Mouse (Mus musculus): ENCODE results near the gene Ralgps1. TPM values are rescaled to one million over a fixed set of nuclear protein-coding genes. Genes with fewer than 3 reads are reported as not detected.

The Ralgps1 gene
- total RNA-seq, 1 experiment from 2014 or later: 1.9 TPM

DNA sequence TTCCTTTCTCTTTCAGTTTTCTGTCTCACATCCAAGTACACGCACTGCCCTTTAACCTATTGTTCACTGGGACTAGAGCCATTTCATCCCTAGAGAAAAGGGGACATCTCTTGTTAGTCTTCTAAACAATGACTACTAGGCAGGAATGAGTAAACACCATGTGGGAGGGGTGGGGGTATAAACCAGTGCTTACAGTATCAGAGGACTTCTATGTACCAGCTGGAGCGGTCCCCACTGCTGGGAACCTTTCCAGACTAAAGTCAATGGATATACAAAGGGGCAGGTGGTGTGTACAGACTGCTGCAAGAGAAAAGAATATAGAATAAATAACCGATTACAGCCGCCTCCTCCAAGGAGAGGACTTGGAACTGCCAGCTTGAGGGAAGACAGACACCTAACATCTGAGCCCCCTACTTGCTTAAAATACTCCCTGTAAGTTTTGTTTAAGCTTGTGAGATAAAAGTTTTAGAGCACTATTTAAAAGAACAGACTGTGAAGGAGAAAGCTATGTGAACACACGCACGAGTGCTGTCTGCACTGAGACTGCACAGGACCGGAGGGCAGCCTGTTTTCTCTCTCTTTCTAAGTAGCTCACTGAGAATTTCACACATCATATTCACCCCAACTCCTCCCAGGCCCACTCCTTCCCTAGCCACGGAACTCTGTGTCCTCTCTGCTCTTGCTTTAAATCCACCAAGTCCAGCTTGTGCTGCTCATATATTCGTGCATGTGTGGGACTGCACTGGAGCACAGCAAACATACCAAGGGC, 5.4 kb downstream of the Ralgps1 start:
- ATAC-seq (replicated peaks; ENCODE audit: insufficient number of reproducible peaks, low FRiP score, low TSS enrichment, poor library complexity, severe bottlenecking): no peak

DNA sequence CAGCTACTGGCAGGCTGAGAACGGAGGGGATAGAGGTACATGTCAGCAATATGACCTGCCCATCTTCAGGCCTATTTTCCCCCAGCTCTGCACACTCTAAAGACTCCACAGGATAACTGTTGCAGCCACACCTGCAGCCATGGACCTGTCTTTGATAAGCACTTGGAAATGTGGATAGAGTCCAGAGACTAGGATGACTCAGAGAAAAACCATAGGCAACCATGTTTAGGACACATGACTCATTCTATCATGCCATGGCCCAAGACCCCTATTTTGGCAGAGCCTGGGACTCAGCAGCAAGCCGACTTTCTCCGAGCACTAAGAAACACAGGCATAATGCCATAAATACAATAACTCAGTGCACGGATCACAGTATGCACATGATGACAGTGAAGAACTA, 6.6 kb downstream of the Ralgps1 start:
- no peak for ATAC-seq (replicated peaks; ENCODE audit: insufficient number of reproducible peaks, low FRiP score, low TSS enrichment, poor library complexity, severe bottlenecking)

DNA sequence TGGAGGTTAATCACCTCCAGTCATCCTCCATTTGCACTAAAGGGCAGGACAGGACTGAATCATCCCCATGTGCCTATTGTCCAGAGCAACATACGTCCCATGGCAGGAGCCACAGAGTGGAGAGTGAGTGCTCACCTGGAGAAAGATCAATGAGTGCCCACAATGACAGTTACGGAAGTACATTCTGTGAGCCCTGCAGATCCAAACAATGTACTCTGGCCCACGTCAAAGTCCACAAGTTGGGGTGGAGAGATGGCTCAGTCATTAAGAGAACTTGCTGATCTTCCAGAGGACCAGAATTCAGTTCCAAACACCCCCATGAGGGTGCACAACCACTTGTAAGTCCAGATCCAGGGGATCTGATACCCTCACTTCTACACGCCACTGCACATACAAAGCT, 7.4 kb downstream of the Ralgps1 start:
- ATAC-seq (replicated peaks; ENCODE audit: insufficient number of reproducible peaks, low FRiP score, low TSS enrichment, poor library complexity, severe bottlenecking): no peak

DNA sequence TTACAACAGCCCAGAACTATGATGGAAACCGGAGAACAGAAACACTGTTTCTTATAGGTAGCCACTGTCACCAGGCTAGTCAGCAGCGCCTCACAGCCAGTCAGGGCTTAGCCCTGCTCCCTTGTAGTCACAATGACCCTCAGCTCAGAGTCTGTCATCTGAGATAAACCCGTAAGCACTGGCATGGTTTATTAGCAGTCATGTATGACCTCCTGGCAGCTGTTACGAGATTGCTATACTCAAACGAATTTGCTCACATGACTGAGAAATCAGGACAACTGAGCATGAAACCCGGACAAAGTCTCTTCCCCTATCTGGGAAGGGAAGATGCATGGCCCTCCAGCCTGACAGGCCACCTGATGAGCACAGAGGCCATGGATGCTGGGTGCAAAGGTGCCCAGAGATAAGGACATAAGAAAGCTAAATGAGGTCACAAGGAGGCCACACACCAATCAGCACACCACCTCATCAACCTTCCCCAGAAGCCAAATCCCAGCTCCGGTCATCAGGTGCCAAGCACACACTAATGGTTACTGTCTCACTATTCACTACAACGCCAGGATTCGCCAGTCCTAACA, 10.1 kb downstream of the Ralgps1 start:
- ATAC-seq (replicated peaks; ENCODE audit: insufficient number of reproducible peaks, low FRiP score, low TSS enrichment, poor library complexity, severe bottlenecking): no peak

DNA sequence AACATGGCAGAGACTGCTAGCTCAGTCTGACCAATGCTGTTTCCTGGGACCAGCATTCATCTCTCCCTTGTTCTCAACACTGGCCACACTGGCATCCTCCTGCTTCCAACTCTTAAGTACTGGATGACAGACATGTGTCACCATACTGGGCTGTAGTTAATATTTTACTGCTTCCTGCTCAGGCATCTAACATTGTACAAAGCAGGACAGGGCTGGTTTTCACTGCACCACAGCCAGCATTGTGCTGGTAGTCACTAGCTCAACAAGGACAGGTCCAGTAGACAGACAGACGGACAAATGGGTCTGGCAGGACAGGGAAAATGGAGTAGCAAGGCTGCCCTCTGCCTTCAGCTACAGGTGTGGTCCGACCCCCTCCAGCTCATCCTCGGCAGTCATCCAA, 10.7 kb downstream of the Ralgps1 start:
- no peak for ATAC-seq (replicated peaks; ENCODE audit: insufficient number of reproducible peaks, low FRiP score, low TSS enrichment, poor library complexity, severe bottlenecking)

DNA sequence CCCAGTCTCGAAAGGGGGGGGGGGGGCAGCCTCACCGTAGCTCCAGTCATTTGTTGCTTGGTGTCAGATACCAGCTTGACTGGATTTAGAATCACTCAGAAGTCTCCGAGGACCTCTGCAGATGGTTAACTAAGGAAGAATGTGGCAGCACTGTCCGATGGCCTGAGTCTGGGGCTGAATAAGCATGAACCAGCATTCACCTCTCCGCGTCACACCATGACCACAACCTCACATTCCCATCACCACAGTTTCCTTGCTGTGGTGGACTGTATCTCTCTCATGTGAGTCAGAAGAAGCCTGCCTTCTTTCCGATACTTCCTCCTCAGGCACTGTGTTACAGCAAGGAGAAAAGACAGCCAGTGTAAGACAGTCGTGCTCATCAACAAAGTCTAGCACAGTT, 12.1 kb downstream of the Ralgps1 start:
- peak; percentile 63 for ATAC-seq (replicated peaks; ENCODE audit: insufficient number of reproducible peaks, low FRiP score, low TSS enrichment, poor library complexity, severe bottlenecking)

DNA sequence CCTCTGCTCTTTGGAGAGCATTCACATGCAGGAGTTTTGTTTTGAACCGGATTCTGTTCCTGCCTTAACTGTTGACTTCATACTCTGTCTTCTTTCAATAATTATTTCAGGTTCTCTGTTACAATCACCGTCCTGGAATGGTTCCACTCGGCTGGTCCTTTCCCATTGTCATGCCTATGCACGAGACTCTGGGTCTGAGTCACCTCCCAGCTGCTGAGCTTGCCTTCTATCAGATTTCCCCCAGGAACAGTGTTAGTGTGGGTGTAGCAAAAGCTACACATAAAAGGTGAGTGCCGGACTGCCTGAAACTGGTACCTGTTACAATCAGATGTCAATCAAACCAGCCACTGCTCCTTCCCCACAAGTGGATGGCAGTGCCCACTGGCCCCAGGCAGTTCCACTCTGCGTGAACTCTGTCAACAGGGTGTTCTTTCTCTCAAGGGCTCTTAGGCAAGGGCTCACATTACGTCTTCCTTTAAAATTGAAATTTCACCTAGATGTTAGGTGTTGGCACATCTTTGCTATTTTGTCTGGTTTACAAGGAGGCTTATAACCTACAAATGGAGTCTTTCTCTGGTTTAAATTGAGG, 13.9 kb downstream of the Ralgps1 start:
- ATAC-seq (replicated peaks; ENCODE audit: insufficient number of reproducible peaks, low FRiP score, low TSS enrichment, poor library complexity, severe bottlenecking): no peak

DNA sequence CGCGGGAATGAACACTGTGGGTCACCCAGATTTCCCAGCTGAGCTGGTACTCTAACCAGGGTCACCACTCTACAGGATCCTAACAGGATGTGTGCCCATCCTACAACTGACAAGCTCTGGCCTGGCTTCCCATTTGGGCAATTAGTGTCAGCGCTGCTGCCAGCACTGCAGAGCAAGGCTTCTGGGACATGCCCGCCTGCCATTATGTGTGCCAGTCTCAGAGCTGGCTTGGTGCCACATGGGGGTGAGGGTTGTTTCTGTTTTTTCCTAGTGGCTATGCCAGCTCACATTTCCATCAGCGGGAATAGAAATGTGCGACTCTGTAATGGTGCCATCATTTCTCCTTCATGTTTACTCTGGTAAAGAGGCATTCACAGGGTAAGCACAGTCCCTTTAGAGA, 15.7 kb downstream of the Ralgps1 start:
- ATAC-seq (replicated peaks; ENCODE audit: insufficient number of reproducible peaks, low FRiP score, low TSS enrichment, poor library complexity, severe bottlenecking): no peak

DNA sequence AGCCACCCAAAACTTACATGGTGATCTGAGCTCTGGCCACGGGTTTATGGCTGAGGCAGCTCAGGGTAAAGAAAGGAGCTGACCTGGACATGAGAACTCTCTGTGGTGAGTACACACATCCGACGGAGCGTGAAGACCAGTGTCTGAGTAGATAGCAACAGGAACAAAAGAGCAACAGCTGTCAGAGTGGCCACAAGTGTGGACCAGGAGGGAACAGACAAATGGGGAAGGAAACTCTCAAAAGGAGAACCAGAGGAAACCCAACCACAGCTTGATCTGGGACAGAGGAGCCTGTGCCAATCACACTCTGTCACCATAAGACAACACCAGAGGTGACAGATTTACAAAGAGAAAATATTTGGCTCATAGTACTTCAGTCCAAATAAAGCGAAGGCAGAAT, 17.9 kb downstream of the Ralgps1 start:
- ATAC-seq (replicated peaks; ENCODE audit: insufficient number of reproducible peaks, low FRiP score, low TSS enrichment, poor library complexity, severe bottlenecking): peak; percentile 85

DNA sequence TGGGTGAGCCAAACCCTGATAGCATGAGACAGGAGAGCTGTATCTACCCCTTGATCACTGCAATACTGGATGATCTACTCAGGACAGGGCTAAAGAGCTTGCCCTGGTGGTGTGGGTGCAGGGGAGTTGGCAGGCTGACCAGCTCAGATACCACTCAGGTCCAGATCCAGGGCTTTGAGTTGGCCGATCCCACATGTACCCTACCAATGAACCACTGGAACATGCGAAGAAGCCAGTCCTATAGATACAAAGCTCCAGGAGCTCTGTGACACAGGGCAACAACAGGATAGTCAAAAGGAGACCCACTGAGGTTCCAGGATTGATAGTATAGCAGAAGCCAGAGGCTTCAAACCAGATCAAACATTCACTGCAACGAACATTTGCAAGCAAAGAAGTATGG, 19.8 kb downstream of the Ralgps1 start:
- ATAC-seq (replicated peaks; ENCODE audit: insufficient number of reproducible peaks, low FRiP score, low TSS enrichment, poor library complexity, severe bottlenecking): no peak

DNA sequence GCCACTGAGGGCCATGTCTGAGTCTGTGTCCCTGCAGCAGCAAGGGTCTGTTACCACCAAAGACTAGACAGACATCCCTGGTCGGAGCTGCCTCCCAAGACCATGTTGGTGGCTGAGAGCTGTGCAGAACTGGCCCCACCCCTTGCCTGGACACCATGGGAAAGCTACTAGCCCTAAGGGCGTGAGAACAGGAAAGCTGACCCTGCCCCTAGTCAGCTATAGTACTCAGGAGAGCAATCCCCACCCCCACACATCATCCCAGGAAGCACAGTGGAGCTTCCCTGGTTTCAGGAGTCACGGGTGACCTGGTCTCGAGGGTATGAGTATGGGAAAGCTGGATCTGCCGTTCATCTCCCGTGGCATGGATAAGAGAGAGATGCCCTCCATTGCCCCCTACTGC, 20.4 kb downstream of the Ralgps1 start:
- ATAC-seq (replicated peaks; ENCODE audit: insufficient number of reproducible peaks, low FRiP score, low TSS enrichment, poor library complexity, severe bottlenecking): no peak

DNA sequence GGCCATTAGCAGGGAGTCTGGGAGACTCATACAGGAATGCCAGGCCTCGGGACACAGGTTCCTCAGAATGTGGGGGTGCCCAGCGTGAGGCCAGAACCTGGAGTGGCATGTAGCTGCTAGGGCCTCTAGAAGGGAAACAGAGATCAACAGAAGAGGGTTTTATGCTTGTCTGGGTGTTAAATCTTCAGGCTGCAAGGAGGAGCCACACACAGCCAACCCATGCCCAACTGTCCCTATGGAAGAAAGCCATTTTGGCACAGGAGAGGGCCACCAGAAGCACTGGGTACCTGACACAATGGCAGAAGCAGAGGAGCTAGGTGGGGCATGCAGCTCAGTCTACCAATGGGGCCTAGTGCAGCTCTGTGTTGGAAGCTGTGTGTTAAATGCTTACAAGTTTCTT, 21.7 kb downstream of the Ralgps1 start:
- ATAC-seq (replicated peaks; ENCODE audit: insufficient number of reproducible peaks, low FRiP score, low TSS enrichment, poor library complexity, severe bottlenecking): no peak

DNA sequence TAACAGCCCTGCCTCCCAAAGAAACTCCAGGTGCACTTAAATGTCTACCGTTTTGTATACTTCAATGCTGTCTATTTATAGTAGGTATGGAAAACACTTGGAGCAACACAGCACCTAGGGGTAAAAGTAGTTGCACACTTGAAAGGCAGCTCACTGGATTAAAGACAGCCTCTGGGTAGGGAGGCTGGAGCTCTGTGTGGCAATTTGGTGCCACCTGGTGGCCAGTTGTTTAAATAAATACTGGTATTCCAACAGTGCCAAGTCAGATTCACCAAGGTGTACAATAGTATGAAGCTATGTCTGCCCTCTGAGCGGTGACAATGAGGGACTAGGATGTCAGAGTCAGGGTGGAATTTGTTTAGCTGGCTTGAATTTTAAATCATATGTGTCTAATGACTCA, 22.2 kb downstream of the Ralgps1 start:
- ATAC-seq (replicated peaks; ENCODE audit: insufficient number of reproducible peaks, low FRiP score, low TSS enrichment, poor library complexity, severe bottlenecking): 0 out of 2 replicates have a peak, but pooled peaks have one; percentile 32

DNA sequence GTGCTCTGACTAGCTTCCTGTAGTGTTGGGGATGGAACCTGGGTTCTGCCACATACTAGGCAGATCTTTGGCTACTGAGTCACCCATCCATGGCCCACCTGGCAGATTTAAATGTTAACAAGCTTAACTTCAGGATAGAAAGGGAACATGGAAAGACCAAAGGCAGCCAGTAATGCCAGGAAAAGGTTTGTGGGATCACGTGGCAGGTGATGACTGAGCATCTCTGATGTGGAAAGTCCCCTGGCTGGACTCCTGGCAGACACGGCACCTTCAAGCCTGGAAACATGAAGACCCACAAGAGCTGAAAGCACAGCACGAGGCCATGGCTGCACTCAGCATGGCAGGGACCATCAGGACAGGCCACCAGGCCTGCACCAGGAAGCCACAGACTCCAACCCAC, 23.0 kb downstream of the Ralgps1 start:
- ATAC-seq (replicated peaks; ENCODE audit: insufficient number of reproducible peaks, low FRiP score, low TSS enrichment, poor library complexity, severe bottlenecking): no peak

DNA sequence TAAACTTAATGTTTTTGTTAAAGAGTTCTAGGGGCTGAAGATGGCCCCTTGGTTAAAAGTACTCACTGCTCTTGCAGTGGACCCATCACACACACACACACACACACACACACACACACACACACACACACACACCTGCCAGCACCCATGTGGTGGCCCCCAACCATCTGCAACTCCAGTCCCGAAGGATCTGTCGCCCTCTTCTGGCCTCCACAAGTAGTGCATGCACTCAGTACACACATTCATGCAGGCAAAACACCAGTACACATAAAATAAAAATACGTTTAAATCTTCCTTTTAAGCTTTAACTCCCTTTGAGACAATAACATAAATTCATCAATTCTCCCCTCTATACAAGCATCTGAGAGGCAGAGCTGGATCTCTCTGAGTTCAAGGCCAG, 23.7 kb downstream of the Ralgps1 start:
- no peak for ATAC-seq (replicated peaks; ENCODE audit: insufficient number of reproducible peaks, low FRiP score, low TSS enrichment, poor library complexity, severe bottlenecking)

DNA sequence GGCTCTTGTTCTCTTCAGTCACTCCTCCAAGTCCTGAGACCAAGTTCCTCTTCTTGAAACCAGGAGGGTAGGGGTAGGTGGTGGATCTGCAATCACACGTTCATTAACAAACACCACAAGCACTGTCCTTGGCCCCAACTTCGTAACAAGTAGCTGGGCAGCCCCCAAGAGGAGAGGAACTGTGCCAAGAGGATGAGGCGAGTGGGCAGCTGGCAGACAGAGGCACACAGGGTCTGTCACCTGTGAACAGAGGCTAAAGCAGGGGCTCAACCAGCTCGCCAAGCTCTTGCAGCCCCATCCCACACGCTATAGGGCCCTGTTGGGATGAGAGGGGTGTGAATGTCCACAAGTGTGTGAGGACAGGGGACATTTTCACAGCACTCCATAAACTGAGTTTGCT, 24.5 kb downstream of the Ralgps1 start:
- no peak for ATAC-seq (replicated peaks; ENCODE audit: insufficient number of reproducible peaks, low FRiP score, low TSS enrichment, poor library complexity, severe bottlenecking)

DNA sequence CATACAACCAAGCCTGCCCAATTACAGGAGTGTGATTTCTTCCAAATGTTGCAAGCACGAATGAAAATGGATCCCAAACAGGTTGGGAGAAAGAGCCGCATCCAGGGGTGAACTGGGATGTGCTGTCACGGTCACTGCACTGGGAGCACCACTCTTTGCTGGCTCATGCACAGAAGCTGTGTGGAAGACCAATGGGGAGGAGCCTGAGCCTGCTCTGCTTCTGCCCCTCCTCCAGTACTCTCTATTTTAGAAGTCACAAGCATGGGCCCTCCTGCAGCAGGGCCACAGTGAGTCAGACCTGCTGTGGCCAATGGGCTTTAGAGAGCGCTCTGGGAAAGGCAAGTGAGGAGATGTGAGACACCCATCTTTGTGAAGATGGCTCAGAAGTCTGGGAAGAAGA, 25.3 kb downstream of the Ralgps1 start:
- no peak for ATAC-seq (replicated peaks; ENCODE audit: insufficient number of reproducible peaks, low FRiP score, low TSS enrichment, poor library complexity, severe bottlenecking)

DNA sequence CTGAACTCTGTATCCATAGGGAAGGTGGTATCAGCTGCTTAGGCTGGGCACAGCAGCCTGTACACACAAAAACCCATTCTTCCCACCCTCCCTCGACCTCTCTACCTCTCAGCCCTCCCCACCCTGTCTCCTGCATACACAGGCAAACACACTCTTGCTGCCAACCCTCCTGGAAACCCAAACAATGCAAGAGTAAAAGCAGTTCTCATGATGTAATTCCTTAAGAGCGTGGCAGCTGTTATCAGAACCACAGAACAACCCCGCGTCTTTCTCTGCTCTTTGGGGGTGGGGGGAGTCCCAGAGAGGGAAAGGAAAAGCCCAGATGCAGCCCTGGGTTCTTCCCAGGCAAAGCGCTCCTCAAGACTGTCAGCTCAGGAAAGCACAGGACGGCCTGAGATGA, 25.8 kb downstream of the Ralgps1 start:
- no peak for ATAC-seq (replicated peaks; ENCODE audit: insufficient number of reproducible peaks, low FRiP score, low TSS enrichment, poor library complexity, severe bottlenecking)

DNA sequence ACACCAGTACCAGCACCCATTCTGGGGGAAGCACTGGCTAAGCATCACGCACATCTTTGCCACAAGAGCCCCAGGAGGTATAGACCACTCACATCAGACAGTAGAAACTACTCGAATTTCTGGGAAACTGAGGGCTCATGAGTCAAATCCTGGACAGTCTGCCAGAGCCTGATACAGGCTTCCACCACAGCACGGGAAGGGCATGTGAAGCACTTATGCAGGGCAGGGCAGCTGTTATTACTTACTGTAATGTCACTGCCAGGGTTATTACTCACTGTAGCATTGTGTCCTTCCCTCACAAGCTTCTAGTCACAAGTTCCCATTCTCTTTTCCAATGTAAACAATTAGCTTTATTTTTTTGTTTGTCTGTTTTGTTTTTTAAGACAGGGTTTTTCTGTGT, 27.9 kb downstream of the Ralgps1 start:
- no peak for ATAC-seq (replicated peaks; ENCODE audit: insufficient number of reproducible peaks, low FRiP score, low TSS enrichment, poor library complexity, severe bottlenecking)

DNA sequence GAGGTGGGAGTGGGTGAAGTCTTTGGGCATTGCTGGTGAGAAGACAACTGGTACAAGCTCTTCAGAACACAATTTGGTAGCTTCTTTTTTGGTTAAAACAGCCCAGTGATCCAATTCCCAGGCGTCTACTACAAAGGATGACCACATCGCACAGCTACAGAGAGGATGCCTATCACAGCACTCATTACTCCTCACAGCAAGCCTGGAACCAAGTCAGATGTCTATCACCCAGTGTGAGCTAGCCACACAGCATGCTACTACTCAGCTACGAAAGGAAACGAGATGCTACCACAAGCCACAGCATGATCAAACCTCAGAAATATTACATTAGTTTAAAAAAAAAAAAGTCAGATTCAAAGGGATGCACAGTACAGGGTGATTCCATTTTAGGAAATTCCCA, 29.1 kb downstream of the Ralgps1 start:
- ATAC-seq (replicated peaks; ENCODE audit: insufficient number of reproducible peaks, low FRiP score, low TSS enrichment, poor library complexity, severe bottlenecking): no peak
